Mouse (Mus musculus) heart, adult 18-20 months (tissue): ENCODE data around the gene Lect2. TPM values are rescaled to one million over a fixed set of nuclear protein-coding genes. Genes with fewer than 3 reads are reported as not detected.

Experiments used
- DNase-seq, 2 experiments: peaks; one replicate each; pipeline ENCODE4 v3.0.0; 2021 to 2022; ENCODE audit warnings: mixed read lengths in 1 of 2
- long read RNA-seq, 2 experiments: library from polyadenylated mRNA; stranded (forward); transcript quantifications; one replicate each; pipeline ENCODE4 v2.0.0; 2021
- total RNA-seq, 2 experiments: library from RNA; stranded (reverse); gene quantifications; 2 replicates each; pipeline ENCODE4 v1.2.3; 2021

Lect2 gene
- not detected for total RNA-seq
- long read RNA-seq, experiment 1 = 0 reads
- long read RNA-seq, experiment 2 = 0 reads

DNA sequence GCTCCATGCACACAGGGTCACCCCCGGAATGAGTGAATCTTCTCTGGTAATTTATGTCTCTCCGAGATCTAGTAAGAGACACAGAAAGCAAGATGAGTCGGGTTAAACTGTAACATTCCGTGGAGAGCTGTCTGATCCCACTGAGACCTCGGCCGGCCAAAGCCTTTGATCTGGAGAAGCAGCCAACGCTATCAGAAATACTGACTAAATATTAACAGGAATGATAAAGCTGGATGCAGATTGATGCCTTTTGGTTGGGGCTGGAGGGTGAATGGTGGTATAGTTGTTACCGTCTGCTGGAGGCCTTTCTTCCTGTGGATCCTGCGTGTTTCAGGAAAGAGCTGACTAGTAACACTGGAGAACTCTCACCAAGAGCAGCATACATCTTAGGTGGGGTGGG is at the start of gene Lect2:
Gene Lect2 (minus strand): TSS at position 102 of the 400 bp plus-strand sequence.
- no peak for DNase-seq

DNA sequence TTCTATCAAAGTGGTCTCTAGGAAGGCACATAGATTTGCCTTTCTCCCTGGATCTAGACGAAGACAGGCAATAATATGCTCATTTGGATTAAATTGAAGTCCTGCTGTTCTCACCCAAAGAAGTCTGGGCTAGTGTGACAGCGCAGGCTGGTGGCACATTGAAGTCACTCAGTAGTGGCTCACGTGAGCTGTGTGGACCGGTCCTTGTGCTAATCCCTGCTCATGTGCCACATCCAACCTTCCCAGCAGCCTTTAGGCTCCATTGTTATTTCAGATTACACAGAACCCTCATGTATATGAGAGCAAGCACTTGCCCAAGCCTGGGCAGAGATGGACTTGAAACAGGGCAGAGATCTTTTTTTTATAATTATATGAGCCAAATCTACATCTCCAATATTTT is 49.0 kb upstream of the Lect2 start:
- no peak for DNase-seq

DNA sequence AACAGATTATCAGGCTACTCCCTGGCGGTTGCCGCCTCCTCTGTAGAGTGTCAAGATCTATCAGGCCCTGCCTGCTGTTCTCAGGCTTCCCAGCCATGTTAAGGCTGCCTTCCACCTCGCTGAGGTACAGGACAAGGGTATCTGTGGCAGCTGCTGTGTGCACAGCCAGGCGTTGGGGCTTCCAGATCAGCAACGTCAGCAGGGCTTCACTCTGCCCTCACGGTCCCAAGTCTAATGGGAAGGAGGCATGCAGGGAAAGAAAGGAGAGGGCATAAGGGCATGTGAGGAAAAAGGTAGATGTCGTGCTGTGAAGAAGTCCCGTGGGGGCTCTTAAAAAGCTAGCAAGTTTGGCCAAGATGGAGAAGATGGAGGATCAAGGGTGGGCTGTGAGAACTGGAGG is 46.9 kb upstream of the Lect2 start:
- DNase-seq = no peak

DNA sequence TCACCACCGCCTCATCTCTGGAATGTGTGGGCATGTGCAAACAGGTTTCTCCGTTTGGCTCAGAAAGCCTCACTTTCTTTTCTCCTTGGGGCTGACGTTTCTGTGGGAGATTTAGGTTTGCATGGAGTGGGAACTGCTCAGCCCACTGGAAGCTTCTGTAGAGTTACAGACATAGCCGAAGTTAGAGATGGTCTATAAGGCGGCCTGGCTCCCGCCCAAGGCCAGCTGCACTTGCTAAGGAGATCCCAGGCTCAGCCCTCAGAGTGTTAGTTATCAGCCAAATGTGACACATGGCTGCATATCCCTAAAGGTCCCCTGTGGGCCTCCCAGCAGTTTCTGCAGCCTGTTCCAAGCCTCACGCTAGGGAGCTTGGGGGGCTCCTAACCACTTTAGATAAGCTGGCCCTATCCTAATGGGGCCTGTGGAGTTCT is 45.7 kb upstream of the Lect2 start:
- peak; percentile 26 to 36 for DNase-seq

DNA sequence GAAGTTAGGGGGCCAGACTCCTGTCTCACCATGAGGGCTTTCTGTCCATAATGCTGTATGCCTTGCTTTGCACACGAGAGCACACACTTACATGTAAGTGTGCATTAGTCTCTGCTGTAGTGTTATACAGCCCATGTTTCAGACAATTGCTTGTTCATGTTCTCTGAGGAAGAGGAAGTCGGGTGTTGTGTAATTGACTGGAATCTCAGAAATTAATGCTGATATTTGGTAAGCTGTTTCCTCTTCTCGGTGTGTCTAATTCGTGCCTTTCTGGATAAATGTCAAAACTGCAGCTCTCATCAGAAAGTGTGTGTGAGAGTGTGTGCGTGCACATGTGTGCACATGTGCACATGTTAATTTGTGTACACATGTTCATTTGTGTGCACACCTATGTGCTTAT is 44.9 kb upstream of the Lect2 start:
- DNase-seq = peak in 1 of 2 experiments; percentile 32

DNA sequence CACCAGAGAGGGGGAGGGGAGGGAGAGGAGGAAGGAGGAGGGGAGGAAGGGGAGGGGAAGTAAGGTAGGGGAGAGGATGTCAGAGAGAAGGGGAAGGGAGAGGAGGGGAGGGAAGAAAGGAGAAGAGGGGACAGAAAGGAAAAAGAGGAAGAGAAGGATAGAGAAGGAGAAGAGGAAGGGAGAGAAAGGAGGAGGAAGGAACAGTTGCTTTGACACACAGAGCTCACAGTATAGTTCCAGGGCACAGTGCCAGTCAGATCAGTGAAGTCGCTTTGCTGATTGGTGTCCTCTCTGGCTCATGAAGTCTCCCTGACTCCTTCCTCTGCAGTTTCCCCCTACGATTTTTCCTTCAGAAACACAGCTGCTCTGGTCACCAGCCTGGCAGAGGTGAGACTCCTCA is 43.6 kb upstream of the Lect2 start:
- DNase-seq = no peak

DNA sequence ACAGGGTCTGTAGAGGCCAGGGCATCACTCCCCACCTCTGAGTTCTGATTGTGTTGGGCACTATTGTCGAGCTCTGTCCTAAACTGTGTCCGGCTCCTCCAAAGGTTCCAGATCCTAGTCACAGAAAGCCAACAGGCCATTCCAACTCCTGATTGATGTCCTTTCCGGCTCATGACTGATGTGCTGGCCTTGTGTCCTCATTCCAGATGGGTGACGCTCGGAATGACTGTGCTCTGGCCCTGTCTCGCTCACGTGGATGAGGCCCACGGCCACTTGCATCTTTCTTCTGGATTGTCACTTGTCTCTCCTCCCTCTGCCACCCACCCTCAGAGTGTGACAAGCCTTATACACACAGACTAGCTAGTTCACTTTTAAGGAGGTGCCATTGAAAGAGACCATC is 42.9 kb upstream of the Lect2 start:
- DNase-seq = no peak

DNA sequence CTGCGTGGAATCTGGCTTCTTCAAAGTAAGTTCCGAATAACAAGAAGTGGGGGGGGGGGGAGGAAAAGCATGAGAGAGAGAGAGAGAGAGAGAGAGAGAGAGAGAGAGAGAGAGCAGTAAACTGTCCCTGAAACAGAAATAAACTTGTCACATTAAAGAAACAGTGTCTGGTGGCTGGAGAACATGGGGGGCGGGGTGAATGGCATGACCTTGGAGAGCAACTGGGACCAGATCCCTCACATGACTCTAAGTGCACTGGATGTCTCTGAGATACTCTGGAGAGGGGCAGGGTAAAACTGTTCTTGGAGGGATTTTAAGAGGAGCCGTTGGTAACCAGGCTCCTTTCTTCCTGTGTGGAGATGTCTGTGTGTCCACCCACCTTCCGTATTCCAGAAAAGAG is 41.9 kb upstream of the Lect2 start:
- peak in 1 of 2 experiments; percentile 24 for DNase-seq

DNA sequence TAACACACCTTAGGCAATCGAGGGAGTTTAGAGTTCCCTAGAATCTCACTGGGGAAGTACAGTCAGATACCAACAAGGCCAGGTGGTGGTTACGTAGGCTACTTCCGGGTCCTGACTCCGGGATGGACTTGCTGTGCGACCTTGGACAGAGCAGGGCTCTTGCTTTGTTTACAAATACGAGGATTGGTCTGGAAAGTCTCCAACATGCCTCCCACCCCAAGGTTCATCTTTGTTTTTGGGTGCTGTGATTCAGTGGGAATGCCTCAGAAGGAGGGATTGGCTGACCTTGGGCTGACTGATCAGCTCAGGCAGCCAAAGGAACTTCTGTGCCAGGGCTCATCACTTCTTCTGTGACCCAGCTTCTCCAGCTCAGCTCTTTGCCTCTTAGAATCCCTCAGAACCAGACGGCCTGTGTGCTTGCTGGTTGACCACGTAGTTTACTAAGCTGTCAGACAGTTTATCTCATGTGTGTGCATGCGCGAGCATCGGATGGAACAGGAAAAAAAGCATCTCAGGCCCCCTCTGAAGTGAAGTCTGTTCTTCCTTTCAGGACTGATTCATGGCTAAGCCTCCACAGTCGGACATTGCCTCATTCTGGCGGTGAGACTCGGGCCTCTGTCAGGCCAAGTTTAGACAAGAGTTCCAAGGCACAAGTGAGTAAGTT is 40.3 kb upstream of the Lect2 start:
- DNase-seq = peak; percentile 66 to 72

DNA sequence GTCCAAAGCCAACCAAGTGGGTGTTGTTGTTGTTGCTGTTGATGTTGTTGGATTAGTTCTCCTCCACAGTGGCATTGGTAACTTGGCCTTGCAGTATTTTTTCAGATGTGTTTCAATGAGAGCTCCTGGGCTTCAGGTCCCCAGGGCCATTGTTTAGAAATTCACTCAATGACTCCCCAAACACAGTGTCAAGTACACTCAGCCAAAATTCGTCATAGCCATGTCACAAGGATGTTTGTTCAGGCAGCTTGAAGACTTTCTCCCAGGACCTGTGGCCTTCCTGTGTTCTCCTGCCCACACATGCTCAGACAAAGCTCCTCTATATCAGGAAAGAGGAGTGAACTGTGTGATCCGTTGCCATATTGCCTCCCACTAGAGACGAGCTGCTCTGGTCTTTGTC is 37.7 kb upstream of the Lect2 start:
- DNase-seq = no peak

DNA sequence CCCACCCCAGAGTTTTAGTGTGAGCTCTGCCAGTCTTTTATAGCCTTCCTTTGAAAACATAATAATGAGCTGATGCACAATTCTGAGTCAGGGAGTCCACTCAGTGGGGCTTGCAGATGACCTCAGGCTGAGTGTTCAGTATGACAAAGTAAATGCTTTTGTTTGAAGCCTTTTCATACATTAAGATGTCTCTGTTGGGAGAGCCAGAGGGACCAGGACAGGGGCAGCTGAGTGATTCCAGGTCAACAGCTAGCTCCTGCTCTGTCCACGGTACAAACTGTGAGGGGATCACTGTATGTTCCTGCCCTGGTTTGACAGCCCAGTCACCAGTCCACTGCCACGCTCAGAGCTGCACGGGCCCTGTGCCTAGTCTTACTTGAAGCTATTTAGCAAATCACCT is 34.4 kb upstream of the Lect2 start:
- DNase-seq = no peak

DNA sequence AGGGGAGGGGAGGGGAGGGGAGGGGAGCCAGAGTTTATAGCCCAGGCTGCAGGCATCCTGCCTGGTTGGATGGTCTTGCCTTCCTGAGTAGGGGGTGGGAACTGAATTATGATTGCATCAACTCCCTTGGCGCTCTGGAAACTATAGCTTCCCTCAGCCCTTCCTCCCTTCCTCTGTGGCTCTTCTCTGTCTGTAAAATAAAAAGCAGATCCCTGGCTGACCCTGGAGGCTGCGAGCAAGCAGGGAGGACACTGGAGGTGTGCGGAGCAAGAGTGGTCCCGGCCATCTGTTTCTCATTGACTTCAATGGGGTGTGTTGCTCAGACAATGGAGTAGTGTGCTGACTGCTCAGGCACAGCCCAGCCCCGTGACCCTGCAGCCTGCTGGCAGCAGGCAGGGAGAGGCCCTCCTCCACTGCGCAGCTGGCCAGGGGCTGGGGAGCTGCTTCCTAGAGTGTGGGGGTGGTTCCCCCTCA is 33.7 kb upstream of the Lect2 start:
- DNase-seq = peak; percentile 44 to 70

DNA sequence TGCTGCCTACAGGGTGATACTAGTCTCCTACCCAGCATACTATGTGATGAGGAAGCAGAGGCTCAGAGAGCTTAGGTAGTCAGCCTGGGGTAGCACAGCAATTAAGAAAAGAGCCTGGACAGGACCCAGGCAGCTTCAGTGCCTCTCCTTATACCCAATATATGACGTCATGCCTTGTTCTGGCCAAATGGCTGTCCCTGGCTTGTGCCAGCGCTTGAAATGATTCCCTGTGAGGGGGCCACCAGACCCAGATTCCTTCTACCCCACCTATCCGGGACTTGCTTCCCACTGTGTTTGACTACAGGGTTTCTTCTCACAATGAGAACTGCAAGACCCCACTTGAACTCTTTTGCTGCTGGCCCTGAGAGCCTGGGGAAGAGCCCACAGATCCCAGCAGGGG is 33.2 kb upstream of the Lect2 start:
- no peak for DNase-seq

DNA sequence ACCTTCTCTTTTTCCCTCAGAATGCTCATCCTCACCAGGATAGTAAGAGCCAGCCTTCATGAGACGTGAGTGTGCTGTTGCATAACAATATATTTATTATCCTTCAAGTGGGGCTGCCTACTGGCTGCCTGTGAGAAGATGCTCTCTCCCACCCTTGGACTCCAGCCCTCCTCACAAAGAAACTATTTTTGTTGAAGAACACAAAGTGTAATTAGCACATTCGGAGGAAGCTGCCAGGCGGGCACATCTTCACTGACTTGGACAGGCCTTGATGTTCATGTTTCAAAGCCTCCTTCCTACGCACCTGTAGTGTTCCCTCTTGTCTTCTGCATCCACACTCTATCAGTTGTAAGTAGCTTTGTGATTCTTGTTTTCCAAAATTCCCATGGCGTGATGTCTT is 32.1 kb upstream of the Lect2 start:
- no peak for DNase-seq

DNA sequence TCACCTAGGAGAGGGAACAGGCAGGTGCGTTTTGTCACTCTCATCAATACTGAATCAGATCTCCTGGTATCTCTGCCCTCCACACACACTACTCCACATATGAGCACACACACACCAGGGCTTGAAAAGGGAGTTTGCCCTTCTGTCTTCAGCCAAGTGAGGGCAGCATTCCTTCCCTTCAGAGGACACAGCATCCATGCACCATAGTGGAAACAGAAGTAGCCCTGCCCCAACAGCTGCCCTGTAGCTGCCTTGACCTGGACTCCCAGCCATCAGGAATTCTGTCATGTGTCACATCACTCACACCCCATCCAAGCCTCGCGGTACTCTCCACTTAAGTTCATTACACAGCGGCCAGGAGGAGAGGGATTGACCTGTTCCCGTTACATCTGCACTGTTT is 29.8 kb upstream of the Lect2 start:
- no peak for DNase-seq

DNA sequence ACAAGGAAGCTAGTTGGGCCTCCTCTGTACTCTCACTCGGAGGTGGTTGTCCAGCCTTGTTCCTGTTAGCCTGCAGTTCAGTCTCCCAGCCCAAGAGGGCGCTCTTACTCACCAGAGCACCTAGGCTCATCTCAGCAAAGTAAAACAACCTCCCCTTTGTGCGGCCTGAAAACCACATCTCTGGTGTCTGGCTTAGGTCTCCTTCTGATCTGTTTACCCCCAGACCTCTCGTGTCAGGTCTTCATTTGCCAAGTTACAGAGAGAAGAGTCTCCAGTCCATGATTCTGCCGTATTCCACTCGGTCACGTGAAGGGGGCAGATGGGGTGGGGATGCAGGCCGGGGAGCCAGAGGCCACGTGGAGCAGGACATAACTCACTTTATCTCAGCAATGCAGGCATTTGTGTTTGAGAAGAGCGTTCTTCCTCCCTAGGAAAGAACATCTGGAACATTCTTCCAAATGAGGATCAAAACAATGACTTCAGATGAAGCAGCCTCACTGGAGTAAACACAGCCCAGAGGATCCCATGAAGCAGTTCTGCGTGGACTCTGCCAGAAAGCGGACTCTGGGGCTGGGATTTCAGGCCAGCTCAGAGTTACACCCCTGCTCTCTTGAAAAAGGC is 27.5 kb upstream of the Lect2 start:
- DNase-seq = peak; percentile 85 to 91

DNA sequence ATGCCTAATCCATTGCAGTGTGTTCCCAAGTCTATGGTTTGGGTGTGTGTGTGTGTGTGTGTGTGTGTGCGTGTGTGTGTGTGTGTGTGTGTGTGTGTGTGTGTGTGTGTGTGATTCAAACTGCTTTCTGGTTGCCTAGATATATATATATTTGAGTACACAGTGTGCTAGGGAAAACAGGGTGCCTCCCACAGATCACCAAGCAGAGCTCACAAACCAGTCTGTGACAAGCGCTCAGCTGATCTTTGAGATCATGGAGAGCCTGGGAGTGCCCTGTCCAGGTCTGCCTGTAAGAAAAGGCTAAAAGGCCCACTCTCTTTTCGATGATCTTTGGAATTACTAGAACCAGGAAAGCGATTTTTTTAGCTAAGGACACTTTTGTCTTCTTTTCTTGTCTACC is 26.8 kb upstream of the Lect2 start:
- no peak for DNase-seq

DNA sequence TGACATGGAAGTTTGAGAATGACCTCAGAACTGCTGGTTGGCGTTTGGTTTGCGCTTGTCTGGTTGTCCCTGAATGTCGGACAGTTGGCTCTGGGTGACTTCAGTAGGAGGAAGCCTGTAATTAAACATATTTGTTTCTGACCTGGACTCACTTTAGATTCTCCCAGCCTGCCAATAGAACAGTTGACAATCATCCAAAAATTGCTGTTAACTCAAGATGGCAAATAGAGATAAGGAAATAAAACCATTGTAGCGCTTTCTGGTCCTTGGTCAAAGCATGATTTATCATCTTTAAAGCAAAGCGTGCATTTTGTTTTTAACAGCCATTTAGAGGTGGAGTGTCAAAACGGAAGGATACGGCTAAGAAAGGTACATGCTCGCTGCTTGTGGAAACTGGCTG is 23.3 kb upstream of the Lect2 start:
- no peak for DNase-seq

DNA sequence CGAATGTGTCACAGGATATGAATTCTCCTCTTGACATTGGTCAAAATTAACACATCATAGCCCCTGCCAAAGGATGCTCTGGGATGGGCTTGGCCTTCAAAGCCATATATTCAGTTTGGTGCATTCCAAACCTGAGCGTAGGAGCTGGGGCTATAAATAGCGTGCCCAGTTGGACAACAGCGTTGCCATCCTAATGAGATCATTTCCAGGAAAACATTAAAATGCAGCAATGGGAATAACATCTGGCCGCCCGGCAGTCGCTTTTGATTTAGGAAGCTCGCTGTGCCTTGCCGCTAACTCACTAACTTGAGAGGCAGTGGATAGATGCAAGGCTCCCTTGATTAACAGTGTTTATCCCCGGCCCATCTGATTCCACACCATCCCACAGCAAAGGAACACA is 18.0 kb upstream of the Lect2 start:
- DNase-seq = peak; percentile 31 to 46

DNA sequence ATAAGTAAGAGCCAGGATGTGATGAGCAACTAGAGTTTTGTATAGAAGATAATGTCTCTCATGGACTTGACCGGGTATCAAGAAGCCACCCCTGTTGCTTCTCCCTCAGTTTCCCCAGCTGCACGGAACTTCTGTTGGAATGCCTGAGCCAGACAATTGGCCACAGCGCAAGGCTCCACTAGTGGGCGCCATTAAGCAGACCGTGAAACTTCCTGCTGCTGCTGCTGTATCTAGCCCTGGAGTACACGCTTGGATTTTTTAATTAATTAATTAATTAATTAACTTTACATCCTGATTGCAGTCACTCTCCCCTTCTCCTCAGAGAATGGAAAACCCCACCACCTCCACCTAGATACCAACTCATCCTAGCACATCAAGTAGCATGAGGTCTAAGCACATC is 14.8 kb upstream of the Lect2 start:
- peak; percentile 40 to 73 for DNase-seq

DNA sequence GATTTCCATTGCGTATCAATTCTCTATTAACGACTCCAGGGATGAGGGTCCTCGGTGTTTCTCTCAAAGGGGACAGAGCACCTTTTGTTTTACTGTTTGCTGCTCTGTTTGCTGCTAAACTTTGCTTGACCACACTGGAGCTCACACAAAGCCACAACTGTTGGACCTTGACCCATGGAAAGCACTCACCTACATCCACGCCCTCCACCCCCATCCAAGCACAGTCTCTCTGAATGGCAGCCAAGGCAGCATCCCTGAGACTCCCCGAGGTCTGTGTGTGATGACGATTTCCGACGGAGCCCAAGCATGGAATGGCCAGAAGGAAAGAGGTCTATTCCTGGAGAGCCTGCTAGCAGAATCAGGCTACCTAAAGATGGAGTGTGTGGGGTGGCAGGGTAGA is 12.8 kb upstream of the Lect2 start:
- DNase-seq = no peak

DNA sequence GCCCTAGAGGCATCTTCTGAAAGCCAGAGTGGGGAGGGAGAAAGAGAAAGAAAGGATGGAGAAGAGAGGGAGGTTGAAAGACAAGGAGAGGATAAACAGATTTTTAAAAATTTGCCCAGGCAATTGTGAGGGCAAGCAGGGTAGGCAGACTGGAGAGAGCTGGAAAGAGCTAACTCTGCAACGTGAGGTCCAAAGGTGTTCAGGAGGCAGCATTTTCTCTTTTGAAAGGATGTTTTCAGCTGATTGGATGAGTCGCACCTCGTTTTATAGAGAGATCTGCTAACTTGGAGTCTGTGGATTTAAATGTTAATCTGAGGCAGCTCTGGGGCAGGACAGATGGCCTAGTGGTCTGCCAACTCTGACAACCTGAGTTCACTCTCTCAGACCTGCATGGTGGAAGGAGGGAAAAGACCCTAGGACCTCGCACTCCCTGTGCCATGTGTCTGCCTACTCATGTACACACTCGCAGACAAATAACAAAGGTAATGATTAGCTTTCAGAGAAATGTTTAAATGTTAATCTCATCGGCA is 11.6 kb upstream of the Lect2 start:
- no peak for DNase-seq

DNA sequence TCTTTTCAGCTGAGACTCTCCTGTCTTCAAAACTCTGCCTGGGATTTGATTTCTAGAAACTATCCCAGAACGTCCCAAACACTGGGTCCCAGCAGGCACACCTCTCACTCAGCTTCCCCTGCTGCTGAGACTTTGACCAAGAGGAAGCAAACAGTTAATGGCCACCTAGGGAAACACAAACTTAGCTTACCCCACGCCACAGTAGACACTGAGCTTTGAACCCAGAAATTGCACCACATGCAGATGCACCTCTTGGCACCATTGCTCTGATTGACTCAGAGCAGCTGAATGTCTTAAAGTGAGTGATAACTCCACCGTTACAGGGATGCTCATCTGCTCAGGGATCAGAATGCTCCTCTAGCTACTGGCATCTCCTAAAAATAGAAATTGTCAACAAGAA is 10.5 kb upstream of the Lect2 start:
- no peak for DNase-seq

DNA sequence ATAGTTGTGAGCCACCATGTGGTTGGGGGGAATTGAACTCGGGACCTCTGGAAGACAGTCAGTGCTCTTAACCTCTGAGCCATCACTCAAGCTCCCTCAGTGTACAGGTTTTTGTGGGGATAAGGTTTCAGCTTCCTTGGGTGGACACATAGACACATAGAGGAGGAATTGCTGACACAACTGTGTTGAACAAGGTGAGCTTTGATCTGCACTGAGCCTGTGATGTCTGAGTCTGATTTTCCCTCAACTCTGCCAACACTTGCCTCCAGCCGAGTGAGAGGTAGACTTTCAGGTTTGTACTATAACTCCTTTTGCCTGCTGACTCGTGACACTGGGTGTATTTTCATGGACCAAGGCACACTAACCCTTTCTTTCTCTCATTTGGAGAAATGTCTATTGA is 8.4 kb upstream of the Lect2 start:
- DNase-seq = no peak
